Mouse (Mus musculus): ENCODE results near the gene Cyb5r4. TPM values are rescaled to one million over a fixed set of nuclear protein-coding genes. Genes with fewer than 3 reads are reported as not detected.
"Not testable (repeated sequence)": the region's sequence is repeated elsewhere in the genome, so short reads cannot be mapped to it uniquely, and the experiment has no call there.

The Cyb5r4 gene
- polyA plus RNA-seq (2012; rRNA removed), result 34.2 and 36.0 TPM in 2 replicates

- TF ChIP-seq CTCF (IDR thresholded peaks at IDR 0.05; ENCODE audit: borderline replicate concordance, extremely low read depth, insufficient read depth, insufficient read length) (no peak), POLR2A (IDR thresholded peaks at IDR 0.05; ENCODE audit: borderline replicate concordance, extremely low read depth, insufficient read depth, insufficient read length, poor library complexity, severe bottlenecking) (peak; percentile 93)
These were observed at the start of gene Cyb5r4 for GRCm38 (mm10) chr9:87021778-87022523. Gene Cyb5r4 (plus strand): TSS chr9:87022014.

DNA sequence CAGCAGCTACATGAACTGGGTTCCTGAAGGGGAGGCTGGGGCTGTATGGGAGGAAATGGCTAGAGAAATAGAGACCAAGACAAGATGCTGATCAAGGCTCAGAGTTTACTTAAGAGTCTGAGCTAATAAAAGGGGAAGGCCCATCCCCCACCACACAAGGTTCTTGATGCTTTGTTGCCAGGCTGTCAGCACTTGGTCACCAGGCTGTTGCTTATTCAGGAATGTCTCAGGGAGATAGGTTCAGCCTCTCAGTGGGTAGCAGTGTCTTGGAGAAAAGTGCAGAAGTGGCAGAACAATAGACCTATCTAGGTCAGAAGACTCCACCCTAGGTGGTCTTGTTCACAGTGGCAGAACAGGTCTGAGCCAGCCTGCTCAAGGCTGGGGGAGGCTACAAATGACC lies 49.3 kb upstream of the Cyb5r4 start:
- DNase-seq (ENCODE audit: low read depth), result not testable (repeated sequence)

More at GRCm38 (mm10) chr9:87021778-87022523, at the start of gene Cyb5r4:
- DNase-seq (ENCODE audit: low read depth), result peak; percentile 98

DNA sequence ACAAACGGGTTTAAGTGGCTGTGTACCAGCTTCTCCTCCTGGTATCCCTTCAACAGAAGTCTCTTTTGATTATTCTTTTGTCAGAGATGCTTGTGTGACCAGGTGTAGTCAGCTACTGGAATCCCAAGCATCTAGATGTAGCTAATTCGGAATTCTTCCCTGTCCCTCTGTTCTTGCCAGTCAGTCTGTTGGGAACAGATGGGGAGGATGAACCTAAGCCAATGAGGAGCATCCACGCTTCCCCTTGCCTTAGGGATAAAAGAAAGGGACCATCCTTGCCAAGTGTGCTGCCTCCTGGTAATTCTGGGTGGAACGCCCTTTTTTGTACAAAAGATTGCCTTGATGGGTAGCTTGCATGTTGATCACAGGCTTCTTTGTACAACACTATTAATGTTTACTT lies 48.3 kb upstream of the Cyb5r4 start:
- peak; percentile 82 for DNase-seq (ENCODE audit: low read depth)

GRCm38 (mm10) chr9:86976896-86977295 lies 44.9 kb upstream of the Cyb5r4 start:
- TF ChIP-seq CTCF (IDR thresholded peaks at IDR 0.05; ENCODE audit: borderline replicate concordance, extremely low read depth, insufficient read depth, insufficient read length), result no peak
- no peak for TF ChIP-seq POLR2A (IDR thresholded peaks at IDR 0.05; ENCODE audit: borderline replicate concordance, extremely low read depth, insufficient read depth, insufficient read length, poor library complexity, severe bottlenecking)
- DNase-seq (ENCODE audit: low read depth), result peak; percentile 49

More for the DNA sequence above, 48.3 kb upstream of the Cyb5r4 start:
- TF ChIP-seq POLR2A (IDR thresholded peaks at IDR 0.05; ENCODE audit: borderline replicate concordance, extremely low read depth, insufficient read depth, insufficient read length, poor library complexity, severe bottlenecking) (no peak), CTCF (IDR thresholded peaks at IDR 0.05; ENCODE audit: borderline replicate concordance, extremely low read depth, insufficient read depth, insufficient read length) (no peak)

GRCm38 (mm10) chr9:86978257-86978907 lies 43.4 kb upstream of the Cyb5r4 start:
- TF ChIP-seq CTCF (IDR thresholded peaks at IDR 0.05; ENCODE audit: borderline replicate concordance, extremely low read depth, insufficient read depth, insufficient read length), result no peak
- TF ChIP-seq POLR2A (IDR thresholded peaks at IDR 0.05; ENCODE audit: borderline replicate concordance, extremely low read depth, insufficient read depth, insufficient read length, poor library complexity, severe bottlenecking), result no peak
- DNase-seq (ENCODE audit: low read depth), result no peak

DNA sequence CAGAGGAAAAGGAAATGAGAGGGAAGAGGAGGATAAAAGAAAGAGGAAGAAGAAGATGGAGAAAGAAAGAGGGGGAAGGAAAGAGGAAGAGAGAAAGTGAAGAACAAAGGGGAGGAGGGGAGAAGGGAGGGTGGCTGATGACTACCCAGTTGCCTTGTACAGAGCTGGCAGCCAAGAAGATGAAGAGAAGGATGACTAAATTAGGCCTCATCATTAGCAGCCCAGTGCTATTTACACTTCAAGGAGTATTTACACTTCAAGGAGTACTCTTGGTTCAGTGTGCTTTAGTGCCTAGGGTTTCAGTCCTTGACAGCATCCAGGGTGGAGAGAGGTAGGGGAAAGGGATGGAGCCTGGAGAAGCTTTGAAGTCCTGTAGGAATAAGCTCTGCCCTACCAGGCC lies 41.8 kb upstream of the Cyb5r4 start:
- no peak for TF ChIP-seq POLR2A (IDR thresholded peaks at IDR 0.05; ENCODE audit: borderline replicate concordance, extremely low read depth, insufficient read depth, insufficient read length, poor library complexity, severe bottlenecking)
- no peak for TF ChIP-seq CTCF (IDR thresholded peaks at IDR 0.05; ENCODE audit: borderline replicate concordance, extremely low read depth, insufficient read depth, insufficient read length)
- peak; percentile 30 for DNase-seq (ENCODE audit: low read depth)

GRCm38 (mm10) chr9:86980942-86981341 lies 40.9 kb upstream of the Cyb5r4 start:
- no peak for TF ChIP-seq POLR2A (IDR thresholded peaks at IDR 0.05; ENCODE audit: borderline replicate concordance, extremely low read depth, insufficient read depth, insufficient read length, poor library complexity, severe bottlenecking)
- TF ChIP-seq CTCF (IDR thresholded peaks at IDR 0.05; ENCODE audit: borderline replicate concordance, extremely low read depth, insufficient read depth, insufficient read length), result no peak
- DNase-seq (ENCODE audit: low read depth), result no peak

- DNase-seq (ENCODE audit: low read depth), result no peak
- TF ChIP-seq CTCF (IDR thresholded peaks at IDR 0.05; ENCODE audit: borderline replicate concordance, extremely low read depth, insufficient read depth, insufficient read length) (no peak), POLR2A (IDR thresholded peaks at IDR 0.05; ENCODE audit: borderline replicate concordance, extremely low read depth, insufficient read depth, insufficient read length, poor library complexity, severe bottlenecking) (no peak)
These were observed 40.3 kb upstream of the Cyb5r4 start for GRCm38 (mm10) chr9:86981551-86981950.

- no peak for TF ChIP-seq CTCF (IDR thresholded peaks at IDR 0.05; ENCODE audit: borderline replicate concordance, extremely low read depth, insufficient read depth, insufficient read length)
These were observed 37.2 kb upstream of the Cyb5r4 start for GRCm38 (mm10) chr9:86984583-86984982.

DNA sequence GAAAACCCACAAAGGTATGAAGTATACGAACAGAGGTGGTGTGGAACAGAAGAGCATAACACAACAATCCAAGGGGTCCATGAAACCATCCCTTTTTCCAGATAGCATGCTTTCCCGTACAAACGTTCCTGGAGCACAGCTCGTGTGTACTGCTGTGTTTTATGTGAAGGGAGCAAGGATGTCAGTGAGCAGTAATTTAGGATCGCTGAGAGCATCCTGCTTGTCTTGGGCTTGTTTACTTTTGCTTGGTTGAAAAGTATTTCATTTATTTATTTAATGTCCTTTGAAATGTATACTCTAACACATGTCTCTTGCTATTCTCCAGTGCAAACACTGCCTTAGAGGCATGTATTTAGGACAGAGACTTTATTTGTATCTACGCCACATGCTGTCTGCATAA lies 36.7 kb upstream of the Cyb5r4 start:
- TF ChIP-seq CTCF (IDR thresholded peaks at IDR 0.05; ENCODE audit: borderline replicate concordance, extremely low read depth, insufficient read depth, insufficient read length) (no peak), POLR2A (IDR thresholded peaks at IDR 0.05; ENCODE audit: borderline replicate concordance, extremely low read depth, insufficient read depth, insufficient read length, poor library complexity, severe bottlenecking) (no peak)

More at GRCm38 (mm10) chr9:86984583-86984982, 37.2 kb upstream of the Cyb5r4 start:
- no peak for DNase-seq (ENCODE audit: low read depth)

GRCm38 (mm10) chr9:86986703-86987296 lies 35.0 kb upstream of the Cyb5r4 start:
- TF ChIP-seq POLR2A (IDR thresholded peaks at IDR 0.05; ENCODE audit: borderline replicate concordance, extremely low read depth, insufficient read depth, insufficient read length, poor library complexity, severe bottlenecking) (no peak), CTCF (IDR thresholded peaks at IDR 0.05; ENCODE audit: borderline replicate concordance, extremely low read depth, insufficient read depth, insufficient read length) (no peak)
- no peak for DNase-seq (ENCODE audit: low read depth)

More for the DNA sequence above, 36.7 kb upstream of the Cyb5r4 start:
- DNase-seq (ENCODE audit: low read depth), result no peak

DNA sequence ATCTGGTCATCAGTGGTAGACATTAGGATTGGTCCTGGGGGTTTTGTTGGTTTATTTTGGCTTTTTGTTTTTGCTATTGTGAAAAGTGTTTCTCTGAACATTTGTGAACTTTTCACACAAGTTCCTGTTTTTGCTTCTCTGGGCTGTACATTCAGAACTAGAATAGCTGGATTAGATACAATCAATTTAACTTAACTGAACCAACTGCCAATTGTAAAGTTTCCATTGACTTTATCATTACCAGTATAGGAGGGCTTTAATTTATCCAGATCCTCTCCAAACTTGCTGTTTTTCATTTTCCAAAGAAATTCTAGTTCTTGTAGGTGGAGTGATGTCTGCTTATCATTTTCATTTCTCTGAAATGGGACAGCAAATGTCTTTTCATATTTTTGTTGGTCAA lies 32.0 kb upstream of the Cyb5r4 start:
- TF ChIP-seq CTCF (IDR thresholded peaks at IDR 0.05; ENCODE audit: borderline replicate concordance, extremely low read depth, insufficient read depth, insufficient read length), result no peak
- TF ChIP-seq POLR2A (IDR thresholded peaks at IDR 0.05; ENCODE audit: borderline replicate concordance, extremely low read depth, insufficient read depth, insufficient read length, poor library complexity, severe bottlenecking), result no peak
- no peak for DNase-seq (ENCODE audit: low read depth)

All from brain, embryonic 14.5 days (tissue).